Mouse (Mus musculus) liver, postnatal 0 days (tissue): ENCODE data around the gene Copz1. TPM values are rescaled to one million over a fixed set of nuclear protein-coding genes. Genes with fewer than 3 reads are reported as not detected.
A peak's percentile ranks its signal among the peaks of the same experiment; 100 is the strongest.

ENCODE experiments used
- ATAC-seq: fragments of 200-750 bp; cut with Nextera tagmentation; 2 replicates; pipeline ENCODE4 v1.8.0; 2017; ENCODE audit warnings: mild to moderate bottlenecking, moderate library complexity
- DNase-seq: peaks from one replicate; pipeline ENCODE4 v3.0.0-alpha.2; 2016
- H3K27ac ChIP-seq: fragments of 300-500 bp; sonication (generic); 2 replicates; pipeline ENCODE4 v1.5.1; 2014; ENCODE audit warnings: antibody characterized with exemption, moderate library complexity, mild to moderate bottlenecking, low read depth
- H3K27me3 ChIP-seq: fragments of 300-500 bp; sonication (generic); 2 replicates; pipeline ENCODE4 v1.6.1; 2014; ENCODE audit warnings: low read length, control low read depth, mixed read lengths; ENCODE audit not compliant: insufficient read depth
- H3K36me3 ChIP-seq: fragments of 300-500 bp; sonication (generic); replicated peaks from 2 replicates; pipeline ENCODE4 v1.6.1; 2014; ENCODE audit warnings: mild to moderate bottlenecking, control low read depth, low read length, moderate library complexity, mixed read lengths; ENCODE audit not compliant: insufficient read depth
- H3K4me1 ChIP-seq: fragments of 300-500 bp; sonication (generic); 2 replicates; pipeline ENCODE4 v1.6.1; 2014; ENCODE audit warnings: antibody characterized with exemption, mild to moderate bottlenecking, control low read depth; ENCODE audit not compliant: insufficient read depth
- H3K4me2 ChIP-seq: fragments of 300-500 bp; sonication (generic); 2 replicates; pipeline ENCODE4 v1.6.1; 2014; ENCODE audit warnings: low read depth, mild to moderate bottlenecking, low read length, moderate library complexity, mixed read lengths
- H3K4me3 ChIP-seq: fragments of 300-500 bp; sonication (generic); 2 replicates; pipeline ENCODE4 v1.5.1; 2014; ENCODE audit warnings: low read depth, low read length
- H3K9ac ChIP-seq: fragments of 300-500 bp; sonication (generic); replicated peaks from 2 replicates; pipeline ENCODE4 v1.6.1; 2014; ENCODE audit warnings: mild to moderate bottlenecking, moderate library complexity
- H3K9me3 ChIP-seq: fragments of 300-500 bp; sonication (generic); 2 replicates; pipeline ENCODE4 v1.6.1; 2016; ENCODE audit warnings: mild to moderate bottlenecking, control low read depth, low read length, mixed read lengths
- CTCF ChIP-seq: sonication (generic); IDR thresholded peaks from 2 replicates; pipeline ENCODE4 v1.5.1; 2016; ENCODE audit warnings: antibody characterized with exemption, low read depth
- EP300 ChIP-seq: IDR thresholded peaks from 2 replicates; pipeline ENCODE4 v1.6.1; 2016; ENCODE audit warnings: antibody characterized with exemption, low read depth, mild to moderate bottlenecking
- WGBS: fragments of 180-500 bp; shearing (Covaris S2); extraction: QIAGEN DNeasy Blood & Tissue Kit; methylation state at CpG from one replicate; pipeline ENCODE4 v1.1.7; 2014; ENCODE audit not compliant: insufficient replicate concordance; 5-methylcytosine and 5-hydroxymethylcytosine counted together
- polyA plus RNA-seq: library from polyadenylated mRNA; unstranded; fragments of >200 nt; fragmentation: Nextera tagmentation; extraction: Ambion mirVana; gene quantifications from 2 replicates; pipeline ENCODE4 v1.2.1, GENCODE M21; 2015

Copz1 gene
- polyA plus RNA-seq, 1 experiment from 2014 or later: 121 TPM

DNA sequence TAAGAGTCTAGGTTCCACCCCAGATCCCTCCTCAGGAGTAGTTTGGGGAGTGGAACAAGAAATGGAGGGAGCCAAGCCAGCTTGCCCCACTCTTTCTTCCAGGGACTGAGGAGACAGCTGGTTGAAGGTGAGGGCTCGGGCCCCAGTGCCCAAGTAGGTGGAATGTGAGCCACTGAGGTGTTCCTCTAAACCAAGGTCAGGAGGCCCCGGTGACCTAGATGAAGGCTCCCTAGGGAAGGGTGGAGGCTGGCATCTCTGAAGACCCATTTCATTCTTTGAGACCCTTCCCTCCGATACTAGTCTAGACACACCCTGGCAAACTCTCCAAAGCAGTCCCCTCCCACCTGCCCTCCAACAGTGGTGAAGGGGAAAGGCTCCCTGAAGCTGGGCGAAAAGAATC, 49.9 kb downstream of the Copz1 start:
- Histone ChIP-seq H3K27ac (no peak overlapping the region), H3K4me2 (peak overlapping the region; percentile 89), H3K9me3 (no peaks in the 10 kb centered on the region), H3K27me3 (no peaks in the 10 kb centered on the region), H3K36me3 (peaks cover 2% of the 10 kb centered on the region), H3K4me3 (no peak overlapping the region; the same call in 1 of the 2 replicates), H3K4me1 (peaks cover 21% of the 10 kb centered on the region), H3K9ac (peak overlapping the region; percentile 65; the same call in 1 of the 2 replicates)
- DNase-seq (no peak), ATAC-seq (no peak)
- 71% methylated on average over 4 of the region's 4 CpGs for WGBS
- TF ChIP-seq CTCF: no peak
- TF ChIP-seq EP300: no peak

- Histone ChIP-seq H3K27me3 (no peaks in the 10 kb centered on the region), H3K27ac (peak overlapping the region; percentile 76), H3K4me1 (peaks cover 21% of the 10 kb centered on the region), H3K4me3 (peak overlapping the region; percentile 58), H3K36me3 (no peaks in the 10 kb centered on the region; the same call in none of the 2 replicates), H3K9me3 (no peaks in the 10 kb centered on the region), H3K4me2 (peak overlapping the region; percentile 89), H3K9ac (peak overlapping the region; percentile 65)
- no peak for TF ChIP-seq EP300
- TF ChIP-seq CTCF: no peak
- peak; percentile 47 for ATAC-seq
- DNase-seq: no peak
- 13% methylated on average over 7 of the region's 26 CpGs for WGBS
Observed at GRCm38 (mm10) chr15:103323070-103323454, 50.5 kb downstream of the Copz1 start.

DNA sequence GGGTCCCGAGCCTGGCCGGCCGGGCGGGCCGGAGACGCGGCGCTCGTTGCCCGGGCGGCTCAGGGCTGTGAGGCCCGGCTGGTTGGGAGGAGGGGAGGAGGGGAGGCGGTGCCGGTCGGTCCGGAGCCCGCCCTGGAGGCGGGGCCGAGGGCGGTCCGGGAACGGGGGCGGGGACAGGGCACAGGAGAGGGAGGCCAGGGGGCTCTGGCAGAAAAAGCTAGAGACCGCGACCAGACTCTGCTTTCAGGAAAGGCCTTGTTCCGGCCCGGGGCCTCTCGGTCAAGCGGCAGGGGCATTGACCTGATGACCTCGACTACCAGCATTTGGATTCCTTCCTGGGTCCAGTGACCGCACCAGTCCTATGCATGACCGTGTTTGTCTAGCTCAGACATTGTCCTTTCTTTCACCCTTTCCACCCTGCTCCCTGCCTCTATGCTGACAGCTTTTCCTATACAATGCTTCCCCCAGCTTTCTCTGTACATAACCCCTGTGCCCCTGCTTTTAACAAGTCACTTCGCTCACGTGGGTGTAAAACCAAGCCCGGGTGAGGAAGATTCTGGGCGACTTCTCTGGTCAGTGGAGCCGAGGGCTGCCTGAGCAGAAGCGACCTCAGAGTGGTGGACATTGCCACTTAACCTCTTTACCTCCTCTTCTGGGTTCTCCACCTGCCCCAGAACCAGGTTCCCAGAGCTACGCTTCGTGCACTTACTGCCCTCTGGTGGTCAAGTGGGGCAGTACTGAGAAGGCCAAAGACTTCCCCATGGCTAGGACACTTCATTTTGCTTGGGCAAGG, 51.1 kb downstream of the Copz1 start:
- H3K4me2 ChIP-seq: peak overlapping the region; percentile 89
- no peaks in the 10 kb centered on the region; the same call in 1 of the 2 replicates for H3K36me3 ChIP-seq
- no peak for TF ChIP-seq EP300
- peak; percentile 99 for TF ChIP-seq CTCF
- no peaks in the 10 kb centered on the region for H3K9me3 ChIP-seq
- H3K4me3 ChIP-seq: peak overlapping the region; percentile 58
- WGBS: 1% methylated on average over 35 of the region's 40 CpGs
- peak overlapping the region; percentile 65 for H3K9ac ChIP-seq
- peak; percentile 93 for DNase-seq
- peaks cover 21% of the 10 kb centered on the region for H3K4me1 ChIP-seq
- no peaks in the 10 kb centered on the region for H3K27me3 ChIP-seq
- peak overlapping the region; percentile 76 for H3K27ac ChIP-seq
- ATAC-seq: peak; percentile 95

DNA sequence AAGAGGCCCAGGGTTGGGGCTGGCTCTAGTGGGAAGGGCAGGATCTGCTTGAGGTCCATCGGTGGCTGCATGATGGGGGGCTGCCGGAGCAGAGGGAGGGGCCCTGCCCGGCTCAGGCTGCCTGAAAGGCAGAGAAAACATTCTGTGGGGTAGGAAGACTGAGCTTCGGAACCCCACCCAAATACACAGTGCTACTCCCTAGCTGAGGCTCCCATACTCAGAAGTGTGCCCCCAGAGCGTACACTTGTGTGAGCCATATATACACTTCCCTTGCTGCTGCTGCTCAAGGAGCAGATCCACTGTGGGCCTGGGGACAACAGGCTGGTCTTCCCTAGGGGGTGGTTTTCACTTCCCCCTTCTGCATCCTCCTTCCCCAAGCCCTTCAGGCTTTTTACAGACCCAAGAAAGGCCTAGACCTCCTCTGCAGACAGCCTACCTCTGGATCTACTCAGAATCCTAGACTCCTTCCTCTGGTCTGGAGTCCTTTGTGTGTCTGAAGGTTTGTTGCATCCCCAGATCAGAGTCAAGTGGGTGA, 60.6 kb downstream of the Copz1 start:
- no peaks in the 10 kb centered on the region for H3K9me3 ChIP-seq
- peaks cover 16% of the 10 kb centered on the region for H3K4me1 ChIP-seq
- peak overlapping the region; percentile 62 for H3K4me2 ChIP-seq
- peak overlapping the region; percentile 37; the same call in 1 of the 2 replicates for H3K9ac ChIP-seq
- H3K4me3 ChIP-seq: peak overlapping the region; percentile 19; the same call in 1 of the 2 replicates
- 45% methylated on average over 5 of the region's 5 CpGs for WGBS
- ATAC-seq (peak; percentile 43), DNase-seq (no peak)
- no peak for TF ChIP-seq CTCF
- no peak for TF ChIP-seq EP300
- no peaks in the 10 kb centered on the region for H3K36me3 ChIP-seq
- peak overlapping the region; percentile 65 for H3K27ac ChIP-seq
- no peaks in the 10 kb centered on the region for H3K27me3 ChIP-seq

- DNase-seq: peak; percentile 38
- 0 out of 2 replicates have a peak, but pooled peaks cover 4% of the 10 kb centered on the region for H3K27me3 ChIP-seq
- peak overlapping the region; percentile 62 for H3K4me2 ChIP-seq
- peak; percentile 58 for ATAC-seq
- H3K9me3 ChIP-seq: no peaks in the 10 kb centered on the region
- TF ChIP-seq CTCF (no peak), EP300 (no peak)
- H3K36me3 ChIP-seq: no peaks in the 10 kb centered on the region
- H3K9ac ChIP-seq: peak overlapping the region; percentile 37
- H3K27ac ChIP-seq: peak overlapping the region; percentile 65
- H3K4me3 ChIP-seq: peak overlapping the region; percentile 19; the same call in 1 of the 2 replicates
- peaks cover 16% of the 10 kb centered on the region for H3K4me1 ChIP-seq
- 42% methylated on average over 5 of the region's 5 CpGs for WGBS
Observed at GRCm38 (mm10) chr15:103333738-103334137, 61.2 kb downstream of the Copz1 start.

GRCm38 (mm10) chr15:103334194-103334593, 61.7 kb downstream of the Copz1 start:
- peak overlapping the region; percentile 25 for H3K27ac ChIP-seq
- peaks cover 20% of the 10 kb centered on the region for H3K4me1 ChIP-seq
- peak overlapping the region; percentile 37; the same call in 1 of the 2 replicates for H3K9ac ChIP-seq
- TF ChIP-seq EP300 (no peak), CTCF (no peak; the same call in 1 of the 2 replicates)
- 32% methylated on average over 2 of the region's 2 CpGs for WGBS
- H3K4me3 ChIP-seq: peak overlapping the region; percentile 19; the same call in 1 of the 2 replicates
- ATAC-seq: peak; percentile 66
- H3K36me3 ChIP-seq: no peaks in the 10 kb centered on the region
- H3K9me3 ChIP-seq: no peaks in the 10 kb centered on the region
- H3K4me2 ChIP-seq: peak overlapping the region; percentile 62
- peak; percentile 65 for DNase-seq
- peaks cover 8% of the 10 kb centered on the region; the same call in 1 of the 2 replicates for H3K27me3 ChIP-seq
